Mouse (Mus musculus) forebrain, postnatal 0 days (tissue): ENCODE measurements at regions not wholly inside any gene's neighbourhood (a gene's known extent, or its start where the extent isn't known, plus 50 kb on each side); places are given as distances from the start of the nearest gene placed in this dataset.

ENCODE experiments used
- ATAC-seq: fragments of 200-750 bp; cut with Nextera tagmentation; 2 replicates; pipeline ENCODE4 v1.8.0; 2017; ENCODE audit warnings: mild to moderate bottlenecking, moderate library complexity
- DNase-seq: peaks from one replicate; pipeline ENCODE4 v3.0.0-alpha.2; 2015
- H3K27ac ChIP-seq: fragments of 300-500 bp; sonication (generic); 2 replicates; pipeline ENCODE4 v1.5.1; 2014; ENCODE audit warnings: low read depth, mild to moderate bottlenecking, antibody characterized with exemption, low read length, moderate library complexity, mixed read lengths
- H3K27me3 ChIP-seq: fragments of 300-500 bp; sonication (generic); 2 replicates; pipeline ENCODE4 v1.6.1; 2014; ENCODE audit warnings: mild to moderate bottlenecking, low read length, mixed read lengths; ENCODE audit not compliant: insufficient read depth
- H3K36me3 ChIP-seq: fragments of 300-500 bp; sonication (generic); 2 replicates; pipeline ENCODE4 v1.6.1; 2014; ENCODE audit warnings: mild to moderate bottlenecking, moderate library complexity; ENCODE audit not compliant: insufficient read depth
- H3K4me1 ChIP-seq: fragments of 300-500 bp; sonication (generic); 2 replicates; pipeline ENCODE4 v1.6.1; 2014; ENCODE audit warnings: antibody characterized with exemption; ENCODE audit not compliant: insufficient read depth
- H3K4me2 ChIP-seq: fragments of 300-500 bp; sonication (generic); 2 replicates; pipeline ENCODE4 v1.6.1; 2014; ENCODE audit warnings: low read depth, mild to moderate bottlenecking, moderate library complexity
- H3K4me3 ChIP-seq: fragments of 300-500 bp; sonication (generic); 2 replicates; pipeline ENCODE4 v1.5.1; 2014; ENCODE audit warnings: low read depth, low read length, mixed read lengths
- H3K9ac ChIP-seq: fragments of 300-500 bp; sonication (generic); 2 replicates; pipeline ENCODE4 v1.6.1; 2014; ENCODE audit warnings: mild to moderate bottlenecking
- H3K9me3 ChIP-seq: fragments of 300-500 bp; sonication (generic); 2 replicates; pipeline ENCODE4 v1.6.1; 2016; ENCODE audit warnings: low read length
- CTCF ChIP-seq: sonication (generic); IDR thresholded peaks from 2 replicates; pipeline ENCODE4 v1.5.1; 2016; ENCODE audit warnings: antibody characterized with exemption, control low read depth, low read depth
- WGBS: fragments of 180-500 bp; shearing (Covaris S2); extraction: QIAGEN DNeasy Blood & Tissue Kit; methylation state at CpG from one replicate; pipeline ENCODE4 v1.1.7; 2014; 5-methylcytosine and 5-hydroxymethylcytosine counted together

GRCm38 (mm10) chr1:83862128-83862527, 454.1 kb upstream of the Sphkap start:
- no peak for TF ChIP-seq CTCF
- no peak overlapping the region for H3K4me2 ChIP-seq
- no peaks in the 10 kb centered on the region for H3K36me3 ChIP-seq
- H3K27ac ChIP-seq, result no peak overlapping the region
- no peak overlapping the region for H3K9ac ChIP-seq
- H3K9me3 ChIP-seq, result no peaks in the 10 kb centered on the region
- H3K4me3 ChIP-seq, result no peak overlapping the region
- DNase-seq, result no peak
- ATAC-seq, result no peak
- no peaks in the 10 kb centered on the region for H3K4me1 ChIP-seq
- H3K27me3 ChIP-seq, result no peaks in the 10 kb centered on the region
- 63% methylated on average over 3 of the region's 3 CpGs for WGBS

- 61% methylated on average over 3 of the region's 3 CpGs for WGBS
- no peaks in the 10 kb centered on the region for H3K4me1 ChIP-seq
- no peaks in the 10 kb centered on the region for H3K27me3 ChIP-seq
- H3K9ac ChIP-seq, result no peak overlapping the region
- H3K4me2 ChIP-seq, result no peak overlapping the region
- H3K27ac ChIP-seq, result no peak overlapping the region
- ATAC-seq (peak; percentile 66), DNase-seq (peak; percentile 36)
- H3K36me3 ChIP-seq, result no peaks in the 10 kb centered on the region
- no peak overlapping the region for H3K4me3 ChIP-seq
- TF ChIP-seq CTCF, result no peak
- H3K9me3 ChIP-seq, result no peaks in the 10 kb centered on the region
Measured at GRCm38 (mm10) chr1:83859732-83860424, 451.9 kb upstream of the Sphkap start.

GRCm38 (mm10) chr1:83853996-83854395, 446.0 kb upstream of the Sphkap start:
- Histone ChIP-seq H3K27ac (no peak overlapping the region), H3K9ac (no peak overlapping the region), H3K4me2 (no peak overlapping the region), H3K4me1 (no peaks in the 10 kb centered on the region), H3K4me3 (no peak overlapping the region), H3K27me3 (no peaks in the 10 kb centered on the region), H3K9me3 (no peaks in the 10 kb centered on the region), H3K36me3 (no peaks in the 10 kb centered on the region)
- ATAC-seq (no peak), DNase-seq (no peak)
- 91% methylated on average over 5 of the region's 5 CpGs for WGBS
- TF ChIP-seq CTCF, result no peak

GRCm38 (mm10) chr1:83851081-83851480, 443.1 kb upstream of the Sphkap start:
- Histone ChIP-seq H3K4me1 (no peaks in the 10 kb centered on the region), H3K27me3 (no peaks in the 10 kb centered on the region), H3K9ac (no peak overlapping the region), H3K9me3 (no peaks in the 10 kb centered on the region), H3K4me3 (no peak overlapping the region), H3K36me3 (no peaks in the 10 kb centered on the region), H3K4me2 (no peak overlapping the region), H3K27ac (no peak overlapping the region)
- no peak for DNase-seq
- ATAC-seq, result no peak
- WGBS, result 73% methylated on average over 6 of the region's 6 CpGs
- TF ChIP-seq CTCF, result no peak

GRCm38 (mm10) chr1:83848414-83848813, 440.4 kb upstream of the Sphkap start:
- Histone ChIP-seq H3K4me3 (no peak overlapping the region), H3K36me3 (no peaks in the 10 kb centered on the region), H3K27me3 (no peaks in the 10 kb centered on the region), H3K4me2 (no peak overlapping the region), H3K9me3 (no peaks in the 10 kb centered on the region), H3K4me1 (no peaks in the 10 kb centered on the region), H3K27ac (no peak overlapping the region), H3K9ac (no peak overlapping the region)
- no peak for TF ChIP-seq CTCF
- DNase-seq (no peak), ATAC-seq (no peak)
- WGBS, result 90% methylated on average over 2 of the region's 2 CpGs

GRCm38 (mm10) chr1:83847992-83848391, 440.0 kb upstream of the Sphkap start:
- 71% methylated on average over 5 of the region's 5 CpGs for WGBS
- ATAC-seq, result no peak; the same call in 1 of the 2 replicates
- DNase-seq, result no peak
- Histone ChIP-seq H3K4me2 (no peak overlapping the region), H3K9ac (no peak overlapping the region), H3K27ac (no peak overlapping the region), H3K4me1 (no peaks in the 10 kb centered on the region), H3K4me3 (no peak overlapping the region), H3K9me3 (no peaks in the 10 kb centered on the region), H3K36me3 (no peaks in the 10 kb centered on the region), H3K27me3 (no peaks in the 10 kb centered on the region)
- no peak for TF ChIP-seq CTCF

- Histone ChIP-seq H3K4me2 (no peak overlapping the region), H3K36me3 (no peaks in the 10 kb centered on the region), H3K9me3 (no peaks in the 10 kb centered on the region), H3K9ac (no peak overlapping the region), H3K4me3 (no peak overlapping the region), H3K27me3 (no peaks in the 10 kb centered on the region), H3K4me1 (no peaks in the 10 kb centered on the region), H3K27ac (no peak overlapping the region)
- TF ChIP-seq CTCF, result no peak
- DNase-seq (no peak), ATAC-seq (no peak)
- 63% methylated on average over 4 of the region's 4 CpGs for WGBS
Measured at GRCm38 (mm10) chr1:83844827-83845379, 436.9 kb upstream of the Sphkap start.
